Mouse (Mus musculus): Measurements from ENCODE around the gene Ptprd.

Gene Ptprd

GRCm38 (mm10) chr4:76337926-76338325, 1873.8 kb downstream of the Ptprd start:
- no peak for DNase-seq (ENCODE audit: extremely low read depth, low read depth, low spot score)

- DNase-seq (ENCODE audit: extremely low read depth, low read depth, low spot score), result no peak
Measured at GRCm38 (mm10) chr4:76327346-76327745, 1884.4 kb downstream of the Ptprd start.

- DNase-seq (ENCODE audit: extremely low read depth, low read depth, low spot score), result no peak
Measured at GRCm38 (mm10) chr4:76325646-76326045, 1886.1 kb downstream of the Ptprd start.

GRCm38 (mm10) chr4:76324928-76325327, 1886.8 kb downstream of the Ptprd start:
- no peak for DNase-seq (ENCODE audit: extremely low read depth, low read depth, low spot score)

GRCm38 (mm10) chr4:76324509-76324908, 1887.3 kb downstream of the Ptprd start:
- no peak for DNase-seq (ENCODE audit: extremely low read depth, low read depth, low spot score)

GRCm38 (mm10) chr4:76319874-76320273, 1891.9 kb downstream of the Ptprd start:
- no peak for DNase-seq (ENCODE audit: extremely low read depth, low read depth, low spot score)

GRCm38 (mm10) chr4:76315977-76316376, 1895.8 kb downstream of the Ptprd start:
- DNase-seq (ENCODE audit: extremely low read depth, low read depth, low spot score), result no peak

- DNase-seq (ENCODE audit: extremely low read depth, low read depth, low spot score), result no peak
Measured at GRCm38 (mm10) chr4:76313749-76314148, 1898.0 kb downstream of the Ptprd start.

- DNase-seq (ENCODE audit: extremely low read depth, low read depth, low spot score), result no peak
Measured at GRCm38 (mm10) chr4:76312593-76312992, 1899.2 kb downstream of the Ptprd start.

GRCm38 (mm10) chr4:76305987-76306386, 1905.8 kb downstream of the Ptprd start:
- no peak for DNase-seq (ENCODE audit: extremely low read depth, low read depth, low spot score)

- no peak for DNase-seq (ENCODE audit: extremely low read depth, low read depth, low spot score)
Measured at GRCm38 (mm10) chr4:76297375-76297774, 1914.4 kb downstream of the Ptprd start.

GRCm38 (mm10) chr4:76292733-76293357, 1918.9 kb downstream of the Ptprd start:
- no peak for DNase-seq (ENCODE audit: extremely low read depth, low read depth, low spot score)

- DNase-seq (ENCODE audit: extremely low read depth, low read depth, low spot score), result no peak
Measured at GRCm38 (mm10) chr4:76290484-76290818, 1921.3 kb downstream of the Ptprd start.

GRCm38 (mm10) chr4:76289612-76290483, 1921.9 kb downstream of the Ptprd start:
- no peak for DNase-seq (ENCODE audit: extremely low read depth, low read depth, low spot score)

- DNase-seq (ENCODE audit: extremely low read depth, low read depth, low spot score), result no peak
Measured at GRCm38 (mm10) chr4:76286016-76286415, 1925.7 kb downstream of the Ptprd start.

GRCm38 (mm10) chr4:76282886-76283285, 1928.9 kb downstream of the Ptprd start:
- DNase-seq (ENCODE audit: extremely low read depth, low read depth, low spot score), result no peak

GRCm38 (mm10) chr4:76262727-76263126, 1949.0 kb downstream of the Ptprd start:
- DNase-seq (ENCODE audit: extremely low read depth, low read depth, low spot score), result no peak

- no peak for DNase-seq (ENCODE audit: extremely low read depth, low read depth, low spot score)
Measured at GRCm38 (mm10) chr4:76260686-76261085, 1951.1 kb downstream of the Ptprd start.

GRCm38 (mm10) chr4:76260286-76260685, 1951.5 kb downstream of the Ptprd start:
- no peak for DNase-seq (ENCODE audit: extremely low read depth, low read depth, low spot score)

GRCm38 (mm10) chr4:76259636-76260035, 1952.1 kb downstream of the Ptprd start:
- no peak for DNase-seq (ENCODE audit: extremely low read depth, low read depth, low spot score)

GRCm38 (mm10) chr4:76244371-76244770, 1967.4 kb downstream of the Ptprd start:
- no peak for DNase-seq (ENCODE audit: extremely low read depth, low read depth, low spot score)

- DNase-seq (ENCODE audit: extremely low read depth, low read depth, low spot score), result no peak
Measured at GRCm38 (mm10) chr4:76241542-76241941, 1970.2 kb downstream of the Ptprd start.
